Mouse (Mus musculus): ENCODE data around the gene Hspg2. TPM values are rescaled to one million over a fixed set of nuclear protein-coding genes. Genes with fewer than 3 reads are reported as not detected.

Gene Hspg2
- total RNA-seq, 1 experiment from 2014 or later: 177 TPM

DNA sequence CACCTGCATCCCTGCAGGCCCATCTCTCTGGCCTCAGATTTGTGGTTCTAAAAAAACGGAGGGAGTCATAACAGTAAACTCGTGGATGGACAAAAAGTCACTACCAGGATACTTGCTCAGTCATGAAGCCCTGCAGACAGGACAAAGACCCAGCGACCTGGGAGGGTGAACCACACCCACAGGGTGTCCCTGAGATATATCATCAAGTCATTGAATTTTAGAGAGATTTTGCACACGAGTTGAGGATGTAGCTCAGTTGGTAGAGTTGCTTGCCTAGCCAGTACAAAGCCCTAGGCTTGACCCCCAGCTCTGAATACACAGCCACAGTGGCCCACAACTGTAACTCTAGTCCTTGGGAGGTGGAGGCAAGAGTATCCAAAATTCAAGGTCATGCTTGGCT, 7.4 kb upstream of the Hspg2 start:
- DNase-seq: no peak

DNA sequence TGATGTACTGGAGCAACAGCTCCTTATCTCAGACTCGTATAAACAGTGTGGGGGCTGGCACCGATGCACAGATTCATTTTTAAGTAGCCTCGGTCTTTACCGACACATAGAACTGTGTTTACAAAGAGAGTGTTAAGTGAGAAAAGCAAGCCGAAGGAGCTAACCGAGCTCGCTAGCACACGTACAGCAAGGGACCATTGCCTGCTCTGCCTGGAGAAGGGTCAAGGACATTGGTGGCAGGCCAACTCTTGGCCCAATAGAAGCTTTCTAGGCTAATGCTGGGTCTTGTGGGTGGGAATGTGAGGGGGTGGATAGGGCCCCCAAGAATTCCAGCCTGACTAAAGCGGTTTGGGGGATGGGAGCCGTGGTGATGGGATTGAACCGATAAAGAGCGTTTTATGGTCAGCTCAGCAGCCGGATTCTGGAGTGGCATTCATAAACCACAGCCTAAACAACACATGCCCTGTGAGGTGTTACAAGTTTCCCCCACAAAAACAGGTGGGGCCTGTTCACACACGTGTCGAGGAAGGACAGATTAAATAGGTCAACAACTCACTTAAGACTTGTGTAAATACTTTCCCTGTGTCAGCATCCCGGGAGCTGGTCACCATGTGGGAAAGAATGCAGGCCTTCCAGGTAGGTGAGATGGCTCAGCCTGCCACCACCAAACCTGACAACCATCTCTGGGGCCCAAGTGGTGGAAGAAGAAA, 6.4 kb upstream of the Hspg2 start:
- DNase-seq: no peak

DNA sequence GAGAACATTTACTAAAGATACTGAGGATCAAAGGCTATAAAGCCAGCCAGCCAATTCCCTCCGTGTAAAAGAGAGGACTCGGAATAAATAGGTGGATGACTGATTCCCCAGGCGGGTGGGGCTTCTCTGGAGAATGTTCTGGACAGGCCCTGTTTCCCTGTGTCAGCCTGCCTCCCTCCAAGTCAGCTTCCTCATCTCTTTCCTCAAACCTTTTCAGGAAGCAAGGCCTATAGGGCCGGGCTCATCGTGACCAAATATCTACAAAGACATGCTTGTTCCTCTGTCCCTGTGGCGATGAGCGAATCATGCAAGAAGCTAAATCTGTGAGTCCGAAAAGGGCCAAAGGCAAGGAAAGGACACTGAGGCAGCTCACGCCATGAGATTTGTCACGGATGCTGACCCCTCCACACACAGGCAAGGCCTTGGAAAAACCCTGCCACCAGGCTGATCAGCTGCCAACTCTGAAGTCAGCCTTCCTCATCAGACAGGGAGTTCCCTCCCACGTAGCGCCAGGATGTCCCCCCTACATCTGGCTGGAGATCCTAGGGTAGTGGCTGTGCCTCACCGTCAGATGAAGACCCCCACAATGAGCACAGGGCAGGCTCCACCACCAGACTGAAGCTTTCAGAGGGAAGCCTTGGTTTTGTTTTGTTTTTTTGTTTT, 3.3 kb upstream of the Hspg2 start:
- no peak for DNase-seq

DNA sequence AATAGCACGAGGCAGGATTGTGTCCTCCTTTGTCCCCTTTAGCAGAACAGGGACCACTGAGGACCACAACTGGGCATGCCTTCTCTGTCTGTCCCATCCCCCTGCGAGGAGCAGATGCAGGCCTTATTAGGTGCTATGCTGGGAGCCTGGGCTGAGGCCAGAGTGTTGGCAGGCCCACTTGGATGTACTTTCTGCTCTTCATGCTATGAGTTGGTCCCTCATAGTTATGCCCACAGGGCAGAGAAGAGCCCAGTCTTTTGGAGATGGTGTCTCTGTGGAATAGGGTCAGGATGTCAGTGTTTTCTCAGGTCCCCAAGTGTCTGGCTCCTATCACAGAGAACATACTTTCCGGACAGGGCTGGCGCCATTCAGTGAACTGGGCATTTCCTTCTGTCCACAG, 1.6 kb upstream of the Hspg2 start:
- no peak for DNase-seq

- DNase-seq: no peak
These were observed 1.0 kb upstream of the Hspg2 start for GRCm38 (mm10) chr4:137467525-137467924.

- DNase-seq: no peak
These were observed 694 bp downstream of the Hspg2 start for GRCm38 (mm10) chr4:137469081-137469844.

- DNase-seq: no peak
These were observed 1.5 kb downstream of the Hspg2 start for GRCm38 (mm10) chr4:137469845-137470692.

- no peak for DNase-seq
These were observed 2.2 kb downstream of the Hspg2 start for GRCm38 (mm10) chr4:137470701-137471317.

DNA sequence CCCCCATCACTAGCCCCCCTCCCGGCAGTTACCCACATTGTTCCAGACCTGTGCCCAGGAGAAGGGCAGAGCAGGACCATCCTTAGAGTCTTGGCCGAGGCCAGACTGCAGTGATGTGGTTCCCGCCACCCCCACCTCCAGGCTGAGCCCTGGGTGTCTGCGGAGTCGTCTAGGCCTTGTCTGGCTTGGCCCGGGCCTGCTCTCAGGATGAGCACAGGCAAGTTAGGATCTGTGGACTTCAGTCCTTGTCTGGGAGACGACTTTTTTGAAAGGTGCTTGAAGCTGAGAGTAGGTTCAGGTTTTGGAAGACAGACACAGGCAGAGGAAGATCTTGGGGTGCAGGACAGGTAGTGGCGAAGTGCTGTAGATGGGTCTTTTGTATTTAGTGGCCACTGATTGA, 2.8 kb downstream of the Hspg2 start:
- no peak for DNase-seq

DNA sequence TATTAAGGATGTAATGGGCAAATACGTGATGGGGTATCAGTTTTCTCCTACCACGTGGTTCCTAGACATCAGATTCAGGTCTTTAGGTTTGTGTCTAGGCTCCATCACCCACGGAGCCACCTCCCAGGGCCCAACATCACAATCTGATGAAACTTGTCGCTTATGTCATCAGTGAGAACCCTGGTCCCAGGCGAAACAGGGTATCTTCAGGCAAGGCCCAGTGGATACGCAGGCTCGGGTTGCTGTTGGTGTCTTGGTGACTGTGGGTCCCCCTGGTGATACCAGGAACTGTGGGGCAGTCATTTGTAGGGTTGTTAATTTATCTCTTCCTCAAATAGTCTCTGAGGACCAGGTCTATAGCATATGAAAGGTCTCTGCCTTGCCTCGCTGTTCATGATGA, 4.7 kb downstream of the Hspg2 start:
- no peak for DNase-seq

DNA sequence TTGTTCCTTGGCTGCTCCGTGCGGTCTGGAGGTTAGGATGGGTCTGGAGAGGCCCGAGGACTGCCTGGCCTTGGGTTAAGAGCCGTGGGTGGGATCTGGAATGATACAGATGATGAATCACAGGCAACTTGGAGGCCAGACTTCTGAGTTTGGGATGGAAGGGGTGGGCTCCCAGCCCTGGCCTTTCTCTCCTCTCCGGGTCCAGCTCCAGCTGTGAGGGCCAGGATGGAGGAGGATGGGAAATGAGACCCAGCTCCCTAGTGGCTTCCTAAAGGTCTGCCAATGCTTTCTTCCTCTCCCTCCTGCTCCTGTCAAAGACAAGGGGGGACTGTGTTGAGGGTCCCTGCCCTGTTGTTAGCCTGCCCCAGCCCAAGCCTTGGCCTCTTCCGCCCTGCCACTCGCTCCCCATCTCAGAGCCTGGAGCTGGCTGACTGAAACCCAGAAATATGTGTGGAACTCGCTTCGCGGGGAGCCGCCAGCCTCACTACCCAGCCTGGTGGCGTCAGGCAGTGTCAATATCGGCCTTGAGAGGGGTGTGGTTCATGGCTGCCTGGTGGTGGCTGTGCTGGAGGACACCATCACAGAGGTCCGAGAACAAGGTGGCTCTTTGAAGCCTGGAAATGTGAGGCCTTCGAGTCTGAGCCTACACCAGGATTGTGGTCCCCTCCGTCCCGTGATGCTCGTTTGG, 5.3 kb downstream of the Hspg2 start:
- peak; percentile 69 for DNase-seq

- no peak for DNase-seq
These were observed 6.1 kb downstream of the Hspg2 start for GRCm38 (mm10) chr4:137474694-137475093.

- DNase-seq: no peak
These were observed 6.9 kb downstream of the Hspg2 start for GRCm38 (mm10) chr4:137475271-137476050.

DNA sequence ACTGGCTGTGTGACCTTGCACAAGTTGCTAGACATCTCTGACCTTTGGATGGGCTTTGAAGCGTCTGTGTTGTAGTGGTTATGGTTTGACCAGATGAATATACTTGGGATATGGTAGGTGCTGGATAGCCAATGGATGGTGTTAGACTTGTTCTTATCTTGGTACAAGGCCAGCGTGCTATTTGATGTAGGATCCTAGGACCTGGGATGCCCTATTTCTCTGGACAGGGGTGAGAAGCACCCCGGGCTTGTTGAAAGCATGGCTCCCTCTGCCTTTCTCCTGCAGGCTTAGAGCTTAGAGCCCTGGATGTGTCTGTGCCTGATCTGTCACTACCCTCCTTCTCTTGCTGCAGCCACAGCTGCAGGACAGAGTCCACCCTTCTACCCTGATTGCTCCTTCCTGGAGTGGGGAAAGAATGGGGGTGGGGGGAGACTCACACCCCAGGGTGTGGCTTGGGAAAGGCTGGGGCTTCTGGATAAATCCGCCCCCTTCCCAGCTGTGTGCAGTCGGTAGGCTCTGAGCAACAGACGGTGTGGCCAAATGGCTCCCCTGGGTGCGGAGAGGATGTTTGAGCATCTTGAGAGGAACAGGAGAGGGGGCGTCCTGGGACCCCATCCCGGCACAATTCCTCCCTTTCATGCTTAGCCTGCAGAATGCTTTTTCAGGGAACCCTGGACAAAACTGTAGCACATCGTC, 7.6 kb downstream of the Hspg2 start:
- no peak for DNase-seq

DNA sequence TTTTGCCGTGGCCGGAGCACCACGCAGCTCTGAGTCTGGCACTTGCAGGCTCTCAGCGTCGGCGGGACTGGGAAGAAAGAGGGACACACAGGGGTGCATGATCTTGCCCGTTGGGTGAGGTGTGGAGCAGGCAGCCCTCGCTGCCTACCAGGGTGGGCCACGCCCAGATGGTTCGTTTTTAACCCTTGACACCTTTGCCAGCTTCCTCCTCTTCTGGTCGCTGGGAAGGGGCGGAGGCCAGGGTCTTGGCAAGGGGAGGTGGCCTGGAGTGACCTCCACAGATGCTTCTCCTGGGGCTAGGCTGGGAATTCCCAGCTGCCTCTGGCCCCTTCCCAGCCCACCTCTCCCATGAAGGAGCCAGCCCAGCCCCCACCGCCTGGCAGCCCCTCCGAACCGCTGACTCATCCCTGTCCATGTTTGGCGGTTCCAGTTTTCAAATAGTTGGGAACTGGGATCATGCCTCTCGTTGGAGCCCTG, 8.2 kb downstream of the Hspg2 start:
- peak; percentile 76 for DNase-seq

DNA sequence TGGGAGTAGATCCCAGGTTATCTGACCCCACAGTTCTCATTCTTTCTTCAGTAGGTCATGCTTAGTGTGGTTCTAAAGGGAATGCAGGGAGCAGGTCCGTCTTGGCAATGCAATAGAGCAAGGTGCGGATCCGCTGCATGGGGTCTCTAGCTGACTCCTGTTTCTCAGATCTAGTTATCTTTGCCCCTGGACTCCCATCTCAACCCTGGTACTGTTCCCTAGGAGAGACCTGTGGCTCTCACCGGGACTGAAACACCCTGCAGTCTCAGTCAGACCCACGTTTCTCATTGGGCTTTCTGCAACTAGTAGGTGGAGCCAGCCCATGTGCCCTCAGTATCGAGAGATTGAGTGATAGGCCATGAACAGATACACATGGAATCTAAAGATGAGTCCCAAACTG, 9.0 kb downstream of the Hspg2 start:
- no peak for DNase-seq

DNA sequence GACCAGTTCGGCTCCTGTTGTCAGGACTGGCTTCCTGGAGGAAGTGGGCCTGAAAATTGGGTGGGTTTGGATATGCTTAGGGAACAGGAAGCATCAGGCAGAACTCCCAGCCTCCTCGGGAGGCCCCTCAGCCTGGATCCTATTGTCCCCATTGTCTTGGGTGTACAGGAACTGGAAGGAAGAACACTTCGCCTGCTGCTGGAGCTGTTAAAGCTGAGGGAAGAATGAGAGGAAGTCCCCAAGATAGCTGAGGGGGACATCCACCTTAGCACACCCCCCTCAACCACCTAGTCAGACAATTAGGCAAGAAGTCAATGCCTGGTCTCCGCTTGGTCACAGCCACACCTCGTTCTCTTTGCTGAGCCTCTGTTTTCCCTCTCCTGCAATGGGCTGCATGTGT, 9.7 kb downstream of the Hspg2 start:
- no peak for DNase-seq

GRCm38 (mm10) chr4:137479757-137480156, 11.2 kb downstream of the Hspg2 start:
- no peak for DNase-seq

GRCm38 (mm10) chr4:137480191-137480992, 11.8 kb downstream of the Hspg2 start:
- DNase-seq: no peak

Measured in adrenal gland, postnatal 25 days (tissue).